Mouse (Mus musculus) thymus, adult 2 months (tissue): ENCODE results near the gene Sh2b2. TPM values are rescaled to one million over a fixed set of nuclear protein-coding genes. Genes with fewer than 3 reads are reported as not detected.

Source experiments
- DNase-seq: peaks from one replicate; pipeline ENCODE4 v3.0.0; 2021
- H3K27ac ChIP-seq: fragments of 200-500 bp; 2 replicates; pipeline ENCODE4 v1.5.1; 2012; ENCODE audit warnings: low read length, control low read depth; ENCODE audit not compliant: control insufficient read depth, insufficient read depth
- H3K27me3 ChIP-seq: fragments of 200-500 bp; 2 replicates; pipeline ENCODE4 v1.6.1; 2012; ENCODE audit warnings: mild to moderate bottlenecking, low read length, moderate library complexity, mixed read lengths; ENCODE audit not compliant: control insufficient read depth, insufficient read depth
- H3K36me3 ChIP-seq: fragments of 200-500 bp; 2 replicates; pipeline ENCODE4 v1.6.1; 2012; ENCODE audit warnings: mild to moderate bottlenecking, low read length, moderate library complexity; ENCODE audit not compliant: control insufficient read depth, insufficient read depth
- H3K4me1 ChIP-seq: fragments of 200-500 bp; replicated peaks from 2 replicates; pipeline ENCODE4 v1.6.1; 2012; ENCODE audit warnings: low read length; ENCODE audit not compliant: control insufficient read depth, insufficient read depth
- H3K4me3 ChIP-seq: fragments of 200-500 bp; 2 replicates; pipeline ENCODE4 v1.5.1; 2012; ENCODE audit warnings: mild to moderate bottlenecking, low read length, control low read depth, moderate library complexity; ENCODE audit not compliant: control insufficient read depth, insufficient read depth
- CTCF ChIP-seq: fragments of 200-500 bp; IDR thresholded peaks from 2 replicates; pipeline ENCODE4 v1.5.1; 2012; ENCODE audit warnings: mild to moderate bottlenecking, control low read depth, low read length, moderate library complexity, borderline replicate concordance; ENCODE audit not compliant: control insufficient read depth, poor library complexity, insufficient read depth; ENCODE audit errors: extremely low read depth
- POLR2A ChIP-seq: fragments of 200-500 bp; IDR thresholded peaks from 2 replicates; pipeline ENCODE4 v1.6.1; 2012; ENCODE audit warnings: mild to moderate bottlenecking, low read length, control low read depth, moderate library complexity; ENCODE audit not compliant: control insufficient read depth, poor library complexity, insufficient read depth; ENCODE audit errors: extremely low read depth
- WGBS: fragments of 180-500 bp; shearing (Covaris S2); methylation state at CpG from one replicate; pipeline ENCODE4 v1.1.7; 2018; 5-methylcytosine and 5-hydroxymethylcytosine counted together
- polyA plus RNA-seq: library from polyadenylated mRNA; depleted of rRNA; stranded (reverse); fragments of >200 nt; gene quantifications from 2 replicates; pipeline ENCODE4 v1.2.3, GENCODE M21; 2012

The Sh2b2 gene
- polyA plus RNA-seq, 1 experiment = 16.1 TPM

- TF ChIP-seq POLR2A (no peak), CTCF (no peak)
- H3K4me3 ChIP-seq = no peak overlapping the region
- 86% methylated on average over 6 of the region's 6 CpGs for WGBS
- no peak for DNase-seq
- H3K27me3 ChIP-seq = no peaks in the 10 kb centered on the region
- peaks cover 78% of the 10 kb centered on the region for H3K36me3 ChIP-seq
- H3K27ac ChIP-seq = no peak overlapping the region
- no peaks in the 10 kb centered on the region for H3K4me1 ChIP-seq
Measured at GRCm38 (mm10) chr5:136286566-136286965, 40.2 kb upstream of the Sh2b2 start.

GRCm38 (mm10) chr5:136285106-136285505, 38.8 kb upstream of the Sh2b2 start:
- no peaks in the 10 kb centered on the region for H3K27me3 ChIP-seq
- no peak for DNase-seq
- peaks cover 78% of the 10 kb centered on the region for H3K36me3 ChIP-seq
- H3K27ac ChIP-seq = no peak overlapping the region
- no peak overlapping the region for H3K4me3 ChIP-seq
- 95% methylated on average over 7 of the region's 7 CpGs for whole genome bisulfite sequencing
- H3K4me1 ChIP-seq = no peaks in the 10 kb centered on the region
- TF ChIP-seq CTCF (no peak), POLR2A (no peak)

GRCm38 (mm10) chr5:136281351-136281750, 35.0 kb upstream of the Sh2b2 start:
- Histone ChIP-seq H3K4me1 (no peaks in the 10 kb centered on the region), H3K27ac (no peak overlapping the region), H3K4me3 (no peak overlapping the region), H3K36me3 (peaks cover 97% of the 10 kb centered on the region), H3K27me3 (no peaks in the 10 kb centered on the region)
- TF ChIP-seq POLR2A (no peak), CTCF (no peak)
- DNase-seq = peak; percentile 8
- 88% methylated on average over 6 of the region's 6 CpGs for WGBS

GRCm38 (mm10) chr5:136274739-136275138, 28.4 kb upstream of the Sh2b2 start:
- no peaks in the 10 kb centered on the region for H3K4me1 ChIP-seq
- 99% methylated on average over 43 of the region's 43 CpGs for WGBS
- no peak for DNase-seq
- H3K27ac ChIP-seq = no peak overlapping the region
- peaks cover 85% of the 10 kb centered on the region for H3K36me3 ChIP-seq
- no peak overlapping the region for H3K4me3 ChIP-seq
- no peaks in the 10 kb centered on the region for H3K27me3 ChIP-seq
- no peak for TF ChIP-seq CTCF
- no peak for TF ChIP-seq POLR2A

- H3K27ac ChIP-seq = no peak overlapping the region
- no peak for DNase-seq
- peaks cover 40% of the 10 kb centered on the region for H3K36me3 ChIP-seq
- no peaks in the 10 kb centered on the region for H3K4me1 ChIP-seq
- H3K27me3 ChIP-seq = no peaks in the 10 kb centered on the region
- H3K4me3 ChIP-seq = no peak overlapping the region
- no peak for TF ChIP-seq POLR2A
- no peak for TF ChIP-seq CTCF
- over 99% methylated on average over 4 of the region's 4 CpGs for WGBS
Measured at GRCm38 (mm10) chr5:136269937-136270336, 23.6 kb upstream of the Sh2b2 start.

- Histone ChIP-seq H3K27me3 (no peaks in the 10 kb centered on the region), H3K27ac (no peak overlapping the region), H3K36me3 (peaks cover 5% of the 10 kb centered on the region; the same call in 1 of the 2 replicates), H3K4me3 (no peak overlapping the region), H3K4me1 (no peaks in the 10 kb centered on the region)
- 95% methylated on average over 7 of the region's 7 CpGs for WGBS
- DNase-seq = no peak
- TF ChIP-seq POLR2A = no peak
- TF ChIP-seq CTCF = no peak
Measured at GRCm38 (mm10) chr5:136266077-136266476, 19.7 kb upstream of the Sh2b2 start.

- Histone ChIP-seq H3K36me3 (0 out of 2 replicates have a peak, but pooled peaks cover 3% of the 10 kb centered on the region), H3K4me3 (no peak overlapping the region), H3K4me1 (peaks cover 2% of the 10 kb centered on the region; the same call in 1 of the 2 replicates), H3K27ac (no peak overlapping the region), H3K27me3 (no peaks in the 10 kb centered on the region)
- 95% methylated on average over 4 of the region's 4 CpGs for WGBS
- no peak for DNase-seq
- TF ChIP-seq POLR2A = no peak
- TF ChIP-seq CTCF = no peak
Measured at GRCm38 (mm10) chr5:136263342-136263741, 17.0 kb upstream of the Sh2b2 start.
